Mouse (Mus musculus) retina, postnatal 1 day (tissue): Measurements from ENCODE around the gene Diexf.

Experiments
- DNase-seq: peaks from one replicate; pipeline ENCODE4 v3.0.0-alpha.2; 2012

The Diexf gene

GRCm38 (mm10) chr1:193085541-193086020 is 44.5 kb downstream of the Diexf start:
- no peak for DNase-seq

GRCm38 (mm10) chr1:193084016-193084415 is 46.1 kb downstream of the Diexf start:
- DNase-seq: no peak

DNA sequence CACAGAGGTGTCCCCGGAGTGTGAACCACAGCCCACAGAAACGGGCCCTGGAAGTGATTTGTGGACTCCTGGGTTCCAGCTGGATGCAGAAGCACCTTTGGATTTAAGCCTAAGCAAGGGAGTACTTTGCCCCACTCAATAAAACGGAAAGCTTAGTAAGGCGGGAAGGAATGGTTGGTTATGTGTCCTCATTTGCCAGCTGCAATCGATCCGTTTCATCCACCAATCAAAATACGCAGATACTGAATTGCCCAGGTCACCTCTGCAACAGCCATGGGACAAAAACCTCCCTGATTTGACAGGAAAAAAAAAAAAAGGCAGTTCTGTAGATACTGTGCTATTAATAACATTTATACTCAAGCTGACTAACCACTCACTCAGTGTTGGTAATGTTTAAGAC is 47.0 kb downstream of the Diexf start:
- no peak for DNase-seq

- no peak for DNase-seq
Measured at GRCm38 (mm10) chr1:193082311-193082921, 47.7 kb downstream of the Diexf start.

- DNase-seq: no peak
Measured at GRCm38 (mm10) chr1:193062618-193063017, 67.5 kb downstream of the Diexf start.

DNA sequence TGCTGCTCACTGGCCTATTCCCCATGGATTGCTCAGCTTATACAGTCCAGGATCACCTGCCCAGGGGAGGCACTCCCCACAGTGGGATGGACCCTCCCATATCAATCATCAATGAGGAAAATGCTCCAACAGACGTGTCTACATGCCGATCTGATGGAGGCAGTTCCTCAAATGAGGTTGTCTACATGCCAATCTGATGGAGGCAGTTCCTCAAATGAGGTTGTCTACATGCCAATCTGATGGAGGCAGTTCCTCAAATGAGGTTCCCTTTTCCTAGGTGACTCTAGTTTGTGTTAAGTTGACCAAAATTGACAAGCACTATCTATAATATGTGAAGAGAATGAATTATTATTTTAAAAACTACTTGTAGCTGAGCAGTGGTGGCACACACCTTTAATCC is 69.9 kb downstream of the Diexf start:
- DNase-seq: no peak

- DNase-seq: no peak
Measured at GRCm38 (mm10) chr1:193059596-193059995, 70.5 kb downstream of the Diexf start.

DNA sequence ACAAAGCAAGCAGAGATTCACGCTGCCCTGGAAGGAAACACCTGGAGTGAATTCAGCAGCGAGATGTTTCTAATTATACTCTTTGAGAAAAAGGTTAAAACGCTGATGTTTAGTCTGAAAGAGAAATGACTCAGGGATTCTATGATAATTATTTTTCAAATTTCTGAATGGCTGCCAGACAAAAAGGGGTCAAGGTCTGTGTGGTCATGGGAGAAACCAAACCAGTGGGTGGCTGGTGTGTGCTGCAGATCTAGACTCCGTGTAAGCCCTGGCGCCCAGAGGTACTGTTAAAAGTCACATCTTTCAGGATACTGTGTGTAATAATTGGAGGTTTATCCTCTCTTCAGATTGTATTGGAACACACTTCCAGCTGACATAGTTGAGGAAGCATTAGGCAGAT is 75.7 kb downstream of the Diexf start:
- DNase-seq: no peak

DNA sequence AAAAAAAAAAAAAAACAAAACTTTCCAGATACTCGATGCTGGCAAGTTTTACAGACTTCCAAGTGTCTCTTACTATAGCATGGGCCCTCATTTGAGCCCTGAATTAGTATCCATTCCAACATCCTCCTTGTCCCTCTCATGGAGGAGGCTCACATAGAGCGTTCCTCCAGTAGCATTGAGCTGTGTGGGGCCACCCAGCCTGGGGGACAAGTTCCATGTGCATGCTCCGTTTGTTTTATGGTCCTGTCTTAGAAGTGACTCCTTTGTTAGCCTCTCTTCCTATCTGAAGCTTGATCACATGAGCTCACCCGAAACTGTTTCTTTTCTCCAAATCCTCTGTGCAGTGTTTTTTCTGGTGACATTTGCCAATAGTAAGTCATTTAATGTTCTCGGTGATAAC is 77.0 kb downstream of the Diexf start:
- no peak for DNase-seq

DNA sequence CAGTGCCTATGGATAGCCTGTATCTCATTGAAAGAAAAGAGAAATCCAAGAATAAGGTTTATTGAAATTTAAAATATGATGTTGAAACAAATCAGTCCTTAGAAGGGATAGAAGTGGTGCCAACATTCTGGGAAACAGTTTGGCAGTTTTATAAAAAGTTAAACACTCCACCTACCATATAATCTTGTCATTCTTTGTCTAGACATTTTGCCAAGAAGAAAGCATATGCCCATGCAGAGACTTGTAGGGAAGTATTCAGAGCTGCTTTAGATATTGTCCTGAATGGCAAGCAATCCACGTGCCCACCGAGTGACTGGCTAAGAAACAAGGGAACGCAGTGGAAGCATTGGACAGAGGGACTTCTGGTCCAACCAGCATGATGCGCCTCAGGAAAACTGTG is 82.5 kb downstream of the Diexf start:
- no peak for DNase-seq

GRCm38 (mm10) chr1:193042760-193043295 is 87.2 kb downstream of the Diexf start:
- peak; percentile 24 for DNase-seq
